Mouse (Mus musculus) E14TG2a.4 (cell line): ENCODE data around the gene Lsm7.
A peak's percentile ranks its signal among the peaks of the same experiment; 100 is the strongest.

ENCODE experiments used
- CTCF ChIP-seq: conservative IDR thresholded peaks from 2 replicates; pipeline ENCODE4 v1.5.1; 2014; ENCODE audit warnings: low read length
- POU5F1 ChIP-seq: IDR thresholded peaks from 2 replicates; pipeline ENCODE4 v1.6.1; 2014; ENCODE audit warnings: low read length, borderline replicate concordance

DNA sequence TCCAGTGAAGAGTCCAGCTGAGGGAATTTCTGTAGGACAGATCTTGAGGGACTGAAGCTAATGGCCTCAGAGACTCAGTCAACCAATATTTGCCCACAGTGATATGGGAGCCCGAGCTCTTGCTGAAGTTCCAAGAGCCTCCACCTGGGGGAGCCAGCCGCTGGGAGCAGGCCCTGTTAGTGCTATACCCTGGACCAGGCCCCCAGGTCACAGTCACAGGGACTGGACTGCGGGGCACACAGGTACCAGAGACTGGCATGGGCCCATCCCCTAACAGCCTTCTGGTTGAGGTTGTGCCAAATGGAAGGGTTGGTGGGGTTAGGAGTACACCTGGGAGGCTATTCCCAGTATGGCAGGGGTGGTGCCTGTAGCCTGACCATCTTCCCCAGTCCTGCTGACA, 49.1 kb downstream of the Lsm7 start:
- TF ChIP-seq CTCF = peak; percentile 98
- no peak for TF ChIP-seq POU5F1
